Comparison of ENCODE assay signal across 36 mouse cellular contexts in the genomic region with DNA sequence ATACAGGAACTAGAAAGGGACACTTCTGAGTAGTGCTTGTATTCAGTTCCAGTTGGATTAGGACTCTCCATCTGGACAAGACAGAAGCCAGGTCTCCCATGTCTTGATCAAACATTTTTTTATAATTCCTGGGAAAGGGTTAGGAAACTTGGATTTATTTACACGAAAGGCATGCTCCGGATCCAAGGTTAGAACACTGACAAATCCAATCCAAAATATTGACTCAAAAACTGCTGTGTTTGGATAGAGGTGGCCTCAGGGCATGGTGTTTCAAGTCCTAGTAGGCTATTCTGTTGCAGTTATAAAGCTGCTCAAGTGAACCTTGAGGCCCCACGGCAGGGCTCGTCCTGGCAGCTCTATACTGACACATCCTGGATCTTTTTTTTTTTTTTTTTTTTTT. TPM values are rescaled to one million over a fixed set of nuclear protein-coding genes. Genes with fewer than 3 reads are reported as not detected.
"Had no signal": no experiment of that assay in that cellular context is flagged by ENCODE, and none has a peak within 500 bp of the region (broad histone marks: within the 10 kb centered on the region; RNA-seq: fewer than 3 reads in every experiment).

No protein-coding gene starts in this region.

- H3K27ac ChIP-seq: embryonic facial prominence, embryonic 10.5 days; embryonic facial prominence, embryonic 12.5 days; embryonic facial prominence, embryonic 13.5 days; embryonic facial prominence, embryonic 15.5 days; forebrain, embryonic 10.5 days; forebrain, embryonic 12.5 days; forebrain, embryonic 13.5 days; forebrain, embryonic 15.5 days; gastrocnemius, adult 2 months; heart, adult 2 months had no signal

- H3K4me3 ChIP-seq: embryonic facial prominence, embryonic 10.5 days; embryonic facial prominence, embryonic 12.5 days; embryonic facial prominence, embryonic 13.5 days; embryonic facial prominence, embryonic 15.5 days; erythroblast, embryonic 14.5 days; forebrain, embryonic 10.5 days; forebrain, embryonic 12.5 days; forebrain, embryonic 13.5 days; forebrain, embryonic 15.5 days; gastrocnemius, adult 2 months; heart, adult 2 months had no signal

- H3K9ac ChIP-seq: embryonic facial prominence, embryonic 12.5 days; embryonic facial prominence, embryonic 13.5 days; embryonic facial prominence, embryonic 15.5 days; forebrain, embryonic 12.5 days; forebrain, embryonic 13.5 days; forebrain, embryonic 15.5 days; forebrain, postnatal 0 days had no signal

- H3K27me3 ChIP-seq: embryonic facial prominence, embryonic 12.5 days; embryonic facial prominence, embryonic 13.5 days; embryonic facial prominence, embryonic 15.5 days; forebrain, embryonic 12.5 days; forebrain, embryonic 13.5 days; forebrain, embryonic 15.5 days had no signal

- H3K36me3 ChIP-seq: embryonic facial prominence, embryonic 10.5 days; embryonic facial prominence, embryonic 12.5 days; embryonic facial prominence, embryonic 13.5 days; embryonic facial prominence, embryonic 15.5 days; forebrain, embryonic 10.5 days; forebrain, embryonic 12.5 days; forebrain, embryonic 15.5 days had no signal

- ATAC-seq: forebrain, embryonic 13.5 days; forebrain, embryonic 14.5 days; forebrain, embryonic 15.5 days; forebrain, embryonic 16.5 days; forebrain, postnatal 0 days had no signal

- H3K4me1 ChIP-seq: forebrain, embryonic 12.5 days; forebrain, embryonic 13.5 days; forebrain, embryonic 15.5 days had no signal

- H3K4me2 ChIP-seq: embryonic facial prominence, embryonic 12.5 days; embryonic facial prominence, embryonic 13.5 days; embryonic facial prominence, embryonic 15.5 days; forebrain, embryonic 12.5 days; forebrain, embryonic 13.5 days; forebrain, embryonic 15.5 days had no signal

- H3K9me3 ChIP-seq: embryonic facial prominence, embryonic 10.5 days; embryonic facial prominence, embryonic 12.5 days; embryonic facial prominence, embryonic 13.5 days; embryonic facial prominence, embryonic 15.5 days; forebrain, embryonic 10.5 days; forebrain, embryonic 12.5 days; forebrain, embryonic 13.5 days; forebrain, embryonic 15.5 days had no signal

- DNase-seq: cerebellum, adult 2 months; cerebellum, adult 8-10 months; cerebellum, adult 9-10 months; cerebellum, adult 9-11 months; cerebellum, postnatal 10 days; cerebellum, postnatal 25 days; cerebellum, postnatal 36 days; embryo, embryonic 11 days; forebrain, postnatal 0 days; gastrocnemius, adult 2 months; gastrocnemius, postnatal 10 days; gastrocnemius, postnatal 14 days; gastrocnemius, postnatal 25 days; gastrocnemius, postnatal 36 days; heart, adult 18-20 months; heart, adult 2 months had no signal

RNA-seq across cellular contexts. Expression of gene Fetub, which starts 4.3 kb away (rescaled TPM):
- total RNA-seq: common myeloid progenitor, adult 5-6 weeks; forebrain, postnatal 0 days; gastrocnemius, adult 2 months; gastrocnemius, postnatal 14 days; gastrocnemius, postnatal 25 days; granulocyte monocyte progenitor cell, adult 5-6 weeks had no signal
- polyA plus RNA-seq: cerebellum, adult 2 months; embryonic facial prominence, embryonic 10.5 days; embryonic facial prominence, embryonic 12.5 days; erythroblast, embryonic 14.5 days; forebrain, embryonic 10.5 days; forebrain, embryonic 11.5 days; forebrain, embryonic 12.5 days; forebrain, embryonic 13.5 days; forebrain, embryonic 14.5 days; forebrain, embryonic 15.5 days; forebrain, embryonic 16.5 days had no signal

RNA-seq across cellular contexts. Expression of gene Hrg, which starts 28.4 kb away (rescaled TPM):
- total RNA-seq: common myeloid progenitor, adult 5-6 weeks; forebrain, postnatal 0 days; gastrocnemius, adult 2 months; gastrocnemius, adult 8-10 months; gastrocnemius, postnatal 14 days; gastrocnemius, postnatal 25 days; gastrocnemius, postnatal 36 days; granulocyte monocyte progenitor cell, adult 5-6 weeks; heart, adult 18-20 months; heart, adult 2 months had no signal
- polyA plus RNA-seq: cerebellum, adult 2 months; cortical plate, adult 2 months; embryonic facial prominence, embryonic 11.5 days; embryonic facial prominence, embryonic 12.5 days; embryonic facial prominence, embryonic 13.5 days; embryonic facial prominence, embryonic 14.5 days; erythroblast, embryonic 14.5 days; forebrain, embryonic 10.5 days; forebrain, embryonic 12.5 days; forebrain, embryonic 14.5 days; forebrain, embryonic 15.5 days; forebrain, embryonic 16.5 days; forebrain, postnatal 0 days; frontal cortex, adult 2 months; gonadal fat pad, adult 2 months; heart, adult 2 months had no signal

RNA-seq across cellular contexts. Expression of gene Ahsg, which starts 31.4 kb away (rescaled TPM):
- total RNA-seq: common myeloid progenitor, adult 5-6 weeks; forebrain, postnatal 0 days; gastrocnemius, adult 2 months; gastrocnemius, postnatal 25 days; granulocyte monocyte progenitor cell, adult 5-6 weeks had no signal
- polyA plus RNA-seq: cerebellum, adult 2 months; cortical plate, adult 2 months; embryonic facial prominence, embryonic 10.5 days; embryonic facial prominence, embryonic 11.5 days; embryonic facial prominence, embryonic 12.5 days; embryonic facial prominence, embryonic 13.5 days; embryonic facial prominence, embryonic 14.5 days; forebrain, embryonic 10.5 days; forebrain, embryonic 11.5 days; forebrain, embryonic 12.5 days; forebrain, embryonic 13.5 days; forebrain, embryonic 14.5 days; forebrain, embryonic 15.5 days; forebrain, postnatal 0 days had no signal
